Mouse (Mus musculus): ENCODE data around the gene Spns3.

GRCm38 (mm10) chr11:72465978-72466693 lies 84.2 kb downstream of the Spns3 start:
- TF ChIP-seq POLR2A (IDR thresholded peaks at IDR 0.05; ENCODE audit: insufficient read length, low read depth): no peak
- no peak for TF ChIP-seq USF1 (IDR thresholded peaks at IDR 0.05; ENCODE audit: low read depth)
- TF ChIP-seq E2F4 (IDR thresholded peaks at IDR 0.05; ENCODE audit: insufficient read depth): no peak
- TF ChIP-seq MYOG (IDR thresholded peaks at IDR 0.05; ENCODE audit: control insufficient read depth in 1 of 3, insufficient read depth in 1 of 3, insufficient read length in 2 of 3, low read depth in 2 of 3): no peak
- no peak for TF ChIP-seq POLR2AphosphoS2 (IDR thresholded peaks at IDR 0.05; ENCODE audit: insufficient read length, low read depth)
- TF ChIP-seq TCF3 (IDR thresholded peaks at IDR 0.05; ENCODE audit: insufficient read length, low read depth): no peak

Measured in myocyte (in vitro differentiated cells).